Mouse (Mus musculus) midbrain, embryonic 11.5 days (tissue): ENCODE measurements around the gene Ces1b. TPM values are rescaled to one million over a fixed set of nuclear protein-coding genes. Genes with fewer than 3 reads are reported as not detected.

Experiments
- ATAC-seq: fragments of 200-750 bp; cut with Nextera tagmentation; 2 replicates; pipeline ENCODE4 v1.8.0; 2017; ENCODE audit warnings: moderate TSS enrichment, moderate library complexity; ENCODE audit not compliant: low FRiP score
- DNase-seq: peaks from one replicate; pipeline ENCODE4 v3.0.0; 2015; ENCODE audit warnings: low spot score; ENCODE audit errors: missing footprints
- H3K27ac ChIP-seq: fragments of 300-500 bp; sonication (generic); 2 replicates; pipeline ENCODE4 v1.5.1; 2014; ENCODE audit warnings: low read depth, low read length
- H3K27me3 ChIP-seq: fragments of 300-500 bp; sonication (generic); 2 replicates; pipeline ENCODE4 v1.6.1; 2014; ENCODE audit warnings: mild to moderate bottlenecking, low read length, moderate library complexity, mixed read lengths; ENCODE audit not compliant: control insufficient read depth, insufficient read depth
- H3K36me3 ChIP-seq: fragments of 300-500 bp; sonication (generic); 2 replicates; pipeline ENCODE4 v1.6.1; 2014; ENCODE audit warnings: mild to moderate bottlenecking, low read length, moderate library complexity, mixed read lengths; ENCODE audit not compliant: control insufficient read depth, insufficient read depth
- H3K4me1 ChIP-seq: fragments of 300-500 bp; sonication (generic); 2 replicates; pipeline ENCODE4 v1.6.1; 2014; ENCODE audit warnings: low read length; ENCODE audit not compliant: control insufficient read depth, insufficient read depth
- H3K4me2 ChIP-seq: fragments of 300-500 bp; sonication (generic); 2 replicates; pipeline ENCODE4 v1.6.1; 2014; ENCODE audit warnings: mild to moderate bottlenecking, moderate library complexity
- H3K4me3 ChIP-seq: fragments of 300-500 bp; sonication (generic); 2 replicates; pipeline ENCODE4 v1.5.1; 2014; ENCODE audit warnings: low read depth, low read length
- H3K9ac ChIP-seq: fragments of 300-500 bp; sonication (generic); 2 replicates; pipeline ENCODE4 v1.6.1; 2014; ENCODE audit warnings: low read length
- H3K9me3 ChIP-seq: fragments of 300-500 bp; sonication (generic); 2 replicates; pipeline ENCODE4 v1.6.1; 2016; ENCODE audit warnings: low read length; ENCODE audit not compliant: control insufficient read depth
- WGBS: fragments of 180-500 bp; shearing (Covaris S2); extraction: QIAGEN DNeasy Blood & Tissue Kit; methylation state at CpG from one replicate; pipeline ENCODE4 v1.1.7; 2014; 5-methylcytosine and 5-hydroxymethylcytosine counted together
- polyA plus RNA-seq: library from polyadenylated mRNA; unstranded; fragments of >200 nt; fragmentation: Nextera tagmentation; extraction: Ambion mirVana; gene quantifications from 2 replicates; pipeline ENCODE4 v1.2.1, GENCODE M21; 2014

Ces1b gene
- polyA plus RNA-seq, 1 experiment from 2014 or later = not detected

GRCm38 (mm10) chr8:93059185-93059584 is 20.6 kb downstream of the Ces1b start:
- H3K27me3 ChIP-seq = no peaks in the 10 kb centered on the region
- WGBS = 16% methylated on average over 2 of the region's 2 CpGs
- H3K27ac ChIP-seq = no peak overlapping the region
- H3K4me1 ChIP-seq = no peaks in the 10 kb centered on the region
- no peak for ATAC-seq
- no peak overlapping the region for H3K4me3 ChIP-seq
- peak; percentile 91 for DNase-seq
- H3K36me3 ChIP-seq = no peaks in the 10 kb centered on the region
- no peaks in the 10 kb centered on the region for H3K9me3 ChIP-seq
- H3K4me2 ChIP-seq = no peak overlapping the region
- no peak overlapping the region for H3K9ac ChIP-seq

GRCm38 (mm10) chr8:93055238-93055637 is 24.6 kb downstream of the Ces1b start:
- Histone ChIP-seq H3K36me3 (no peaks in the 10 kb centered on the region), H3K4me3 (no peak overlapping the region), H3K27me3 (no peaks in the 10 kb centered on the region), H3K27ac (no peak overlapping the region), H3K9ac (no peak overlapping the region), H3K4me2 (no peak overlapping the region), H3K4me1 (no peaks in the 10 kb centered on the region), H3K9me3 (no peaks in the 10 kb centered on the region)
- no peak for DNase-seq
- no peak for ATAC-seq
- 61% methylated on average over 2 of the region's 2 CpGs for WGBS

GRCm38 (mm10) chr8:93048510-93049416 is 31.1 kb downstream of the Ces1b start:
- WGBS = 69% methylated on average over 4 of the region's 4 CpGs
- H3K27ac ChIP-seq = no peak overlapping the region
- H3K9ac ChIP-seq = no peak overlapping the region
- H3K27me3 ChIP-seq = no peaks in the 10 kb centered on the region
- no peak for ATAC-seq
- no peaks in the 10 kb centered on the region for H3K9me3 ChIP-seq
- no peaks in the 10 kb centered on the region for H3K36me3 ChIP-seq
- H3K4me3 ChIP-seq = no peak overlapping the region
- DNase-seq = no peak
- no peaks in the 10 kb centered on the region for H3K4me1 ChIP-seq
- no peak overlapping the region for H3K4me2 ChIP-seq

GRCm38 (mm10) chr8:93048092-93048491 is 31.7 kb downstream of the Ces1b start, which contains the start of gene Ces1a:
Gene Ces1a, minus strand, starts transcription at chr8:93048192.
- DNase-seq = no peak
- no peak for ATAC-seq
- no peaks in the 10 kb centered on the region for H3K4me1 ChIP-seq
- H3K27ac ChIP-seq = no peak within 1 kb of the TSS
- no peaks in the 10 kb centered on the region for H3K9me3 ChIP-seq
- no peak within 1 kb of the TSS for H3K9ac ChIP-seq
- H3K36me3 ChIP-seq = no peaks in the 10 kb centered on the region
- no peak within 1 kb of the TSS for H3K4me3 ChIP-seq
- H3K27me3 ChIP-seq = no peaks in the 10 kb centered on the region
- no peak within 1 kb of the TSS for H3K4me2 ChIP-seq
- 83% methylated on average over 3 of the region's 3 CpGs for WGBS

- Histone ChIP-seq H3K36me3 (no peaks in the 10 kb centered on the region), H3K4me3 (no peak overlapping the region), H3K27me3 (no peaks in the 10 kb centered on the region), H3K27ac (no peak overlapping the region), H3K9me3 (no peaks in the 10 kb centered on the region), H3K9ac (no peak overlapping the region), H3K4me1 (peaks cover 4% of the 10 kb centered on the region; the same call in 1 of the 2 replicates), H3K4me2 (no peak overlapping the region)
- no peak for DNase-seq
- ATAC-seq = no peak
- WGBS = 55% methylated on average over 1 of the region's 1 CpGs
Measured at GRCm38 (mm10) chr8:93043083-93043482, 36.7 kb downstream of the Ces1b start.

GRCm38 (mm10) chr8:93040776-93041567 is 38.8 kb downstream of the Ces1b start:
- no peaks in the 10 kb centered on the region for H3K9me3 ChIP-seq
- DNase-seq (no peak), ATAC-seq (no peak)
- no peaks in the 10 kb centered on the region for H3K36me3 ChIP-seq
- H3K27ac ChIP-seq = no peak overlapping the region
- H3K4me1 ChIP-seq = peaks cover 4% of the 10 kb centered on the region; the same call in 1 of the 2 replicates
- H3K9ac ChIP-seq = no peak overlapping the region
- WGBS = 85% methylated on average over 4 of the region's 4 CpGs
- H3K27me3 ChIP-seq = no peaks in the 10 kb centered on the region
- no peak overlapping the region for H3K4me3 ChIP-seq
- H3K4me2 ChIP-seq = no peak overlapping the region

- Histone ChIP-seq H3K36me3 (no peaks in the 10 kb centered on the region), H3K27me3 (no peaks in the 10 kb centered on the region), H3K4me3 (no peak overlapping the region), H3K4me1 (peaks cover 4% of the 10 kb centered on the region; the same call in 1 of the 2 replicates), H3K4me2 (no peak overlapping the region), H3K27ac (no peak overlapping the region), H3K9me3 (no peaks in the 10 kb centered on the region), H3K9ac (no peak overlapping the region)
- no peak for DNase-seq
- no peak for ATAC-seq
- 87% methylated on average over 2 of the region's 2 CpGs for WGBS
Measured at GRCm38 (mm10) chr8:93040256-93040655, 39.6 kb downstream of the Ces1b start.

GRCm38 (mm10) chr8:93038831-93039230 is 41.0 kb downstream of the Ces1b start:
- H3K9ac ChIP-seq = no peak overlapping the region
- no peaks in the 10 kb centered on the region for H3K36me3 ChIP-seq
- no peak for DNase-seq
- no peak overlapping the region for H3K27ac ChIP-seq
- H3K4me2 ChIP-seq = no peak overlapping the region
- no peaks in the 10 kb centered on the region for H3K27me3 ChIP-seq
- no peak overlapping the region for H3K4me3 ChIP-seq
- WGBS = 5% methylated on average over 2 of the region's 2 CpGs
- peaks cover 4% of the 10 kb centered on the region; the same call in 1 of the 2 replicates for H3K4me1 ChIP-seq
- ATAC-seq = no peak
- no peaks in the 10 kb centered on the region for H3K9me3 ChIP-seq

- H3K4me1 ChIP-seq = no peaks in the 10 kb centered on the region
- WGBS = 80% methylated on average over 2 of the region's 2 CpGs
- no peaks in the 10 kb centered on the region for H3K36me3 ChIP-seq
- no peaks in the 10 kb centered on the region for H3K9me3 ChIP-seq
- DNase-seq (no peak), ATAC-seq (no peak)
- H3K27me3 ChIP-seq = no peaks in the 10 kb centered on the region
- H3K27ac ChIP-seq = no peak overlapping the region
- H3K4me3 ChIP-seq = no peak overlapping the region
- no peak overlapping the region for H3K9ac ChIP-seq
- no peak overlapping the region for H3K4me2 ChIP-seq
Measured at GRCm38 (mm10) chr8:93030664-93031063, 49.2 kb downstream of the Ces1b start.
